Mouse (Mus musculus) right cerebral cortex, postnatal 36 days (tissue): Measurements from ENCODE around the gene Prmt1.

Experiments
- DNase-seq, 2 experiments: peaks; one replicate each; pipeline ENCODE4 v3.0.0; 2022; ENCODE audit warnings: low spot score in 2 of 2, mixed read lengths in 1 of 2

The Prmt1 gene

GRCm38 (mm10) chr7:44981539-44981938 lies 4.8 kb downstream of the Prmt1 start:
- no peak for DNase-seq

- no peak for DNase-seq
Measured at GRCm38 (mm10) chr7:44978300-44978699, 8.1 kb downstream of the Prmt1 start.

GRCm38 (mm10) chr7:44975117-44975419 lies 11.3 kb downstream of the Prmt1 start:
- DNase-seq: no peak

- DNase-seq: peak; percentile 75 to 84
Measured at GRCm38 (mm10) chr7:44974383-44975116, 11.8 kb downstream of the Prmt1 start, which contains the start of gene Cpt1c. Gene Cpt1c (minus strand): TSS chr7:44974851.

- no peak for DNase-seq
Measured at GRCm38 (mm10) chr7:44973415-44974130, 12.8 kb downstream of the Prmt1 start.

- DNase-seq: no peak
Measured at GRCm38 (mm10) chr7:44971142-44971541, 15.2 kb downstream of the Prmt1 start.

- peak; percentile 82 for DNase-seq
Measured at GRCm38 (mm10) chr7:44970231-44970691, 16.1 kb downstream of the Prmt1 start.

- no peak for DNase-seq
Measured at GRCm38 (mm10) chr7:44966638-44967037, 19.7 kb downstream of the Prmt1 start.

- DNase-seq: no peak
Measured at GRCm38 (mm10) chr7:44965975-44966374, 20.4 kb downstream of the Prmt1 start.

- DNase-seq: no peak
Measured at GRCm38 (mm10) chr7:44964990-44965389, 21.4 kb downstream of the Prmt1 start.

- no peak for DNase-seq
Measured at GRCm38 (mm10) chr7:44962831-44963230, 23.5 kb downstream of the Prmt1 start.

- no peak for DNase-seq
Measured at GRCm38 (mm10) chr7:44962337-44962736, 24.0 kb downstream of the Prmt1 start.

- DNase-seq: no peak
Measured at GRCm38 (mm10) chr7:44960512-44960910, 25.9 kb downstream of the Prmt1 start.

GRCm38 (mm10) chr7:44959874-44960511 lies 26.4 kb downstream of the Prmt1 start:
- DNase-seq: no peak

GRCm38 (mm10) chr7:44959281-44959680 lies 27.1 kb downstream of the Prmt1 start:
- DNase-seq: peak in 1 of 2 experiments; percentile 0

GRCm38 (mm10) chr7:44958208-44958607 lies 28.2 kb downstream of the Prmt1 start:
- no peak for DNase-seq

- DNase-seq: no peak
Measured at GRCm38 (mm10) chr7:44957183-44957835, 29.1 kb downstream of the Prmt1 start.

GRCm38 (mm10) chr7:44956266-44956665 lies 30.1 kb downstream of the Prmt1 start:
- DNase-seq: no peak

- DNase-seq: no peak
Measured at GRCm38 (mm10) chr7:44955628-44956027, 30.7 kb downstream of the Prmt1 start.

- DNase-seq: no peak
Measured at GRCm38 (mm10) chr7:44954091-44954885, 32.1 kb downstream of the Prmt1 start.

GRCm38 (mm10) chr7:44953561-44953960 lies 32.8 kb downstream of the Prmt1 start:
- DNase-seq: no peak
